Mouse (Mus musculus): ENCODE measurements around the gene Ndc1. TPM values are rescaled to one million over a fixed set of nuclear protein-coding genes. Genes with fewer than 3 reads are reported as not detected.
A peak's percentile ranks its signal among the peaks of the same experiment; 100 is the strongest.

Ndc1 gene
- total RNA-seq, 2 experiments from 2014 or later: 56.0 to 181 TPM

- 0 out of 2 replicates have a peak, but pooled peaks have one; percentile 6 for ATAC-seq (replicated peaks; ENCODE audit: poor library complexity, severe bottlenecking)
Observed at GRCm38 (mm10) chr4:107435238-107435946, 67.8 kb downstream of the Ndc1 start.

- ATAC-seq (replicated peaks; ENCODE audit: poor library complexity, severe bottlenecking): no peak
Observed at GRCm38 (mm10) chr4:107436476-107436875, 68.9 kb downstream of the Ndc1 start.

GRCm38 (mm10) chr4:107438741-107439140, 71.2 kb downstream of the Ndc1 start:
- ATAC-seq (replicated peaks; ENCODE audit: poor library complexity, severe bottlenecking): no peak

GRCm38 (mm10) chr4:107440306-107440705, 72.7 kb downstream of the Ndc1 start:
- ATAC-seq (replicated peaks; ENCODE audit: poor library complexity, severe bottlenecking): no peak

GRCm38 (mm10) chr4:107442288-107442687, 74.7 kb downstream of the Ndc1 start:
- no peak for ATAC-seq (replicated peaks; ENCODE audit: poor library complexity, severe bottlenecking)

- no peak for ATAC-seq (replicated peaks; ENCODE audit: poor library complexity, severe bottlenecking)
Observed at GRCm38 (mm10) chr4:107442891-107443483, 75.4 kb downstream of the Ndc1 start.

GRCm38 (mm10) chr4:107443621-107444020, 76.0 kb downstream of the Ndc1 start:
- ATAC-seq (replicated peaks; ENCODE audit: poor library complexity, severe bottlenecking): no peak

GRCm38 (mm10) chr4:107448481-107448880, 80.9 kb downstream of the Ndc1 start:
- no peak for ATAC-seq (replicated peaks; ENCODE audit: poor library complexity, severe bottlenecking)

GRCm38 (mm10) chr4:107449519-107449918, 81.9 kb downstream of the Ndc1 start:
- ATAC-seq (replicated peaks; ENCODE audit: poor library complexity, severe bottlenecking): no peak

- ATAC-seq (replicated peaks; ENCODE audit: poor library complexity, severe bottlenecking): no peak
Observed at GRCm38 (mm10) chr4:107452266-107453015, 84.9 kb downstream of the Ndc1 start.

- ATAC-seq (replicated peaks; ENCODE audit: poor library complexity, severe bottlenecking): peak; percentile 76
Observed at GRCm38 (mm10) chr4:107453141-107453984, 85.8 kb downstream of the Ndc1 start.

- ATAC-seq (replicated peaks; ENCODE audit: poor library complexity, severe bottlenecking): peak; percentile 78
Observed at GRCm38 (mm10) chr4:107457602-107458001, 90.0 kb downstream of the Ndc1 start.

GRCm38 (mm10) chr4:107458907-107459306, 91.3 kb downstream of the Ndc1 start:
- no peak for ATAC-seq (replicated peaks; ENCODE audit: poor library complexity, severe bottlenecking)

GRCm38 (mm10) chr4:107459461-107459860, 91.9 kb downstream of the Ndc1 start:
- ATAC-seq (replicated peaks; ENCODE audit: poor library complexity, severe bottlenecking): no peak

- no peak for ATAC-seq (replicated peaks; ENCODE audit: poor library complexity, severe bottlenecking)
Observed at GRCm38 (mm10) chr4:107460468-107460867, 92.9 kb downstream of the Ndc1 start.

Other genes with a start within 250 kb of the Ndc1 start
- gene Tmem59, start 189.4 kb upstream of the Ndc1 start, total RNA-seq (2014; fragmentation: Nextera tagmentation): 154 and 171 TPM in 2 replicates
- gene Tmem59, start 189.4 kb upstream of the Ndc1 start, total RNA-seq (2017): 140 and 182 TPM in 2 replicates
- gene Tceanc2, start 188.7 kb upstream of the Ndc1 start, total RNA-seq (2014; fragmentation: Nextera tagmentation): 17.6 and 36.5 TPM in 2 replicates
- gene Tceanc2, start 188.7 kb upstream of the Ndc1 start, total RNA-seq (2017): 23.3 and 28.8 TPM in 2 replicates
- gene Ldlrad1, start 158.6 kb upstream of the Ndc1 start, total RNA-seq (2014; fragmentation: Nextera tagmentation): not detected in 2 replicates
- gene Ldlrad1, start 158.6 kb upstream of the Ndc1 start, total RNA-seq (2017): not detected in 2 replicates
- 20.4 and 21.8 TPM in 2 replicates for gene Lrrc42, start 114.3 kb upstream of the Ndc1 start, total RNA-seq (2014; fragmentation: Nextera tagmentation)
- gene Lrrc42, start 114.3 kb upstream of the Ndc1 start, total RNA-seq (2017): 2.5 and 4.7 TPM in 2 replicates
- 7.8 and 18.0 TPM in 2 replicates for gene Hspb11, start 114.2 kb upstream of the Ndc1 start, total RNA-seq (2014; fragmentation: Nextera tagmentation)
- 7.9 and 14.2 TPM in 2 replicates for gene Hspb11, start 114.2 kb upstream of the Ndc1 start, total RNA-seq (2017)
- gene Dio1, start 60.6 kb upstream of the Ndc1 start, total RNA-seq (2014; fragmentation: Nextera tagmentation): not detected in 2 replicates
- not detected in 2 replicates for gene Dio1, start 60.6 kb upstream of the Ndc1 start, total RNA-seq (2017)
- gene Yipf1, start 53.4 kb upstream of the Ndc1 start, total RNA-seq (2014; fragmentation: Nextera tagmentation): 44.1 and 53.5 TPM in 2 replicates
- gene Yipf1, start 53.4 kb upstream of the Ndc1 start, total RNA-seq (2017): 32.0 and 38.8 TPM in 2 replicates
- gene Glis1, start 66.8 kb downstream of the Ndc1 start, total RNA-seq (2014; fragmentation: Nextera tagmentation): not detected in 2 replicates
- gene Glis1, start 66.8 kb downstream of the Ndc1 start, total RNA-seq (2017): not detected in 2 replicates